In genomic region chr2:170291841-170292655, GRCm38 (mm10) we compare ENCODE assay signal across 10 mouse cellular contexts.
DNase-seq lines count a peak whose midpoint lies in the region; ATAC-seq lines count a peak whose summit lies in the region.
"Had no signal": no experiment of that assay in that cellular context is flagged by ENCODE, and none has a peak within 500 bp of the region (broad histone marks: within the 10 kb centered on the region; RNA-seq: fewer than 3 reads in every experiment).

No protein-coding gene starts in this region.

- H3K36me3 ChIP-seq in limb, embryonic 12.5 days, result no peaks in the 10 kb centered on the region
- H3K36me3 ChIP-seq in limb, embryonic 10.5 days, result no peaks in the 10 kb centered on the region
- no peaks in the 10 kb centered on the region for H3K36me3 ChIP-seq in embryonic facial prominence, embryonic 15.5 days
- H3K36me3 ChIP-seq in lung, embryonic 16.5 days (ENCODE audit: control insufficient read depth, insufficient read depth, low read length), result no peaks in the 10 kb centered on the region
- H3K36me3 ChIP-seq in forebrain, embryonic 13.5 days (ENCODE audit: poor library complexity, severe bottlenecking), result no peaks in the 10 kb centered on the region
- H3K36me3 ChIP-seq: hindbrain, embryonic 15.5 days had no signal

- H3K27ac ChIP-seq in limb, embryonic 12.5 days, result peak overlapping the region; percentile 66
- no peak overlapping the region for H3K27ac ChIP-seq in limb, embryonic 10.5 days
- H3K27ac ChIP-seq in embryonic facial prominence, embryonic 15.5 days (replicated peaks), result peak overlapping the region; percentile 53
- peak overlapping the region; percentile 93 for H3K27ac ChIP-seq in lung, embryonic 16.5 days (ENCODE audit: low read length)
- no peak overlapping the region for H3K27ac ChIP-seq in forebrain, embryonic 13.5 days
- H3K27ac ChIP-seq: hindbrain, embryonic 15.5 days had no signal

- peaks cover 36% of the 10 kb centered on the region for H3K4me1 ChIP-seq in limb, embryonic 12.5 days (replicated peaks)
- peaks cover 34% of the 10 kb centered on the region for H3K4me1 ChIP-seq in limb, embryonic 10.5 days
- peaks cover 26% of the 10 kb centered on the region for H3K4me1 ChIP-seq in embryonic facial prominence, embryonic 15.5 days
- H3K4me1 ChIP-seq in lung, embryonic 16.5 days (replicated peaks; ENCODE audit: control insufficient read depth, insufficient read depth, low read length), result peaks cover 44% of the 10 kb centered on the region
- peaks cover 17% of the 10 kb centered on the region for H3K4me1 ChIP-seq in forebrain, embryonic 13.5 days

- WGBS in limb, embryonic 12.5 days, result 17% methylated on average over 6 of the region's 6 CpGs
- 28% methylated on average over 6 of the region's 6 CpGs for WGBS in limb, embryonic 10.5 days
- 12% methylated on average over 6 of the region's 6 CpGs for WGBS in embryonic facial prominence, embryonic 15.5 days
- 10% methylated on average over 6 of the region's 6 CpGs for WGBS in lung, embryonic 16.5 days
- 42% methylated on average over 6 of the region's 6 CpGs for WGBS in forebrain, embryonic 13.5 days

- H3K27me3 ChIP-seq in limb, embryonic 12.5 days, result peaks cover 3% of the 10 kb centered on the region; the same call in 1 of the 2 replicates
- H3K27me3 ChIP-seq in limb, embryonic 10.5 days (ENCODE audit: low read depth, poor library complexity, severe bottlenecking), result 0 out of 2 replicates have a peak, but pooled peaks cover 3% of the 10 kb centered on the region
- no peaks in the 10 kb centered on the region for H3K27me3 ChIP-seq in embryonic facial prominence, embryonic 15.5 days
- H3K27me3 ChIP-seq in lung, embryonic 16.5 days (ENCODE audit: control insufficient read depth, insufficient read depth, low read depth, low read length), result no peaks in the 10 kb centered on the region
- 0 out of 2 replicates have a peak, but pooled peaks cover 10% of the 10 kb centered on the region for H3K27me3 ChIP-seq in forebrain, embryonic 13.5 days

- H3K9ac ChIP-seq in limb, embryonic 12.5 days (replicated peaks), result no peak overlapping the region
- no peak overlapping the region for H3K9ac ChIP-seq in embryonic facial prominence, embryonic 15.5 days
- 0 out of 2 replicates have a peak overlapping the region, but pooled peaks have one; percentile 6 for H3K9ac ChIP-seq in lung, embryonic 16.5 days (ENCODE audit: low read length)
- no peak overlapping the region for H3K9ac ChIP-seq in forebrain, embryonic 13.5 days
- H3K9ac ChIP-seq: hindbrain, embryonic 15.5 days had no signal

- H3K4me2 ChIP-seq in limb, embryonic 12.5 days, result no peak overlapping the region
- 0 out of 2 replicates have a peak overlapping the region, but pooled peaks have one; percentile 10 for H3K4me2 ChIP-seq in embryonic facial prominence, embryonic 15.5 days (replicated peaks)
- peak overlapping the region; percentile 7; the same call in 1 of the 2 replicates for H3K4me2 ChIP-seq in lung, embryonic 16.5 days (ENCODE audit: low read depth, low read length)
- H3K4me2 ChIP-seq in forebrain, embryonic 13.5 days, result no peak overlapping the region
- H3K4me2 ChIP-seq: hindbrain, embryonic 15.5 days had no signal

- ATAC-seq in limb, embryonic 12.5 days (ENCODE audit: insufficient number of reproducible peaks, insufficient read depth, low FRiP score, low TSS enrichment, low read depth), result no peak
- ATAC-seq in embryonic facial prominence, embryonic 15.5 days (ENCODE audit: insufficient number of reproducible peaks, low FRiP score, low TSS enrichment, low read depth), result no peak
- ATAC-seq in lung, embryonic 16.5 days (ENCODE audit: low read depth), result peak; percentile 43; the same call in 1 of the 2 replicates
- no peak for ATAC-seq in forebrain, embryonic 13.5 days

- no peak for DNase-seq in limb, embryonic 10.5 days (ENCODE audit: low spot score)
- DNase-seq in thymus, postnatal 0 days (ENCODE audit: low spot score), result peak; percentile 59
- DNase-seq in neural tube, embryonic 10.5 days (ENCODE audit: extremely low spot score, low spot score), result no peak
- DNase-seq in embryo, embryonic 11 days, result no peak
- DNase-seq: right cerebral cortex, postnatal 25 days had no signal

- no peak overlapping the region for H3K4me3 ChIP-seq in limb, embryonic 12.5 days (replicated peaks)
- no peak overlapping the region for H3K4me3 ChIP-seq in limb, embryonic 10.5 days
- H3K4me3 ChIP-seq in embryonic facial prominence, embryonic 15.5 days (replicated peaks), result no peak overlapping the region
- H3K4me3 ChIP-seq in lung, embryonic 16.5 days (ENCODE audit: low read length), result no peak overlapping the region
- H3K4me3 ChIP-seq in forebrain, embryonic 13.5 days, result no peak overlapping the region
- H3K4me3 ChIP-seq: hindbrain, embryonic 15.5 days had no signal

- no peaks in the 10 kb centered on the region for H3K9me3 ChIP-seq in limb, embryonic 12.5 days
- H3K9me3 ChIP-seq in limb, embryonic 10.5 days (replicated peaks), result no peaks in the 10 kb centered on the region
- no peaks in the 10 kb centered on the region for H3K9me3 ChIP-seq in embryonic facial prominence, embryonic 15.5 days (replicated peaks)
- no peaks in the 10 kb centered on the region for H3K9me3 ChIP-seq in lung, embryonic 16.5 days (ENCODE audit: control insufficient read depth, low read length)
- H3K9me3 ChIP-seq in forebrain, embryonic 13.5 days (replicated peaks), result no peaks in the 10 kb centered on the region
- H3K9me3 ChIP-seq: hindbrain, embryonic 15.5 days had no signal

Comparison
In these comparisons a context has a peak if more than half of its experiments do, and no peak if none do; other contexts are left out.
1. H3K27ac ChIP-seq: peak in limb, embryonic 12.5 days (single experiment), embryonic facial prominence, embryonic 15.5 days (single experiment) and lung, embryonic 16.5 days (single experiment); none in limb, embryonic 10.5 days (single experiment) and forebrain, embryonic 13.5 days (single experiment).
2. H3K4me2 ChIP-seq: peak in embryonic facial prominence, embryonic 15.5 days (single experiment) and lung, embryonic 16.5 days (single experiment); none in limb, embryonic 12.5 days (single experiment) and forebrain, embryonic 13.5 days (single experiment).